Mouse (Mus musculus) spleen, adult 2 months (tissue): ENCODE data around the gene Akt2. TPM values are rescaled to one million over a fixed set of nuclear protein-coding genes. Genes with fewer than 3 reads are reported as not detected.
A peak's percentile ranks its signal among the peaks of the same experiment; 100 is the strongest.

Source experiments
- DNase-seq, 2 experiments: peaks; one replicate each; pipeline versions ENCODE4 v3.0.0 to v3.0.0-alpha.2; 2012 to 2021; ENCODE audit warnings: low spot score in 2 of 2, low read depth in 1 of 2
- H3K27ac ChIP-seq: fragments of 200-500 bp; 2 replicates; pipeline ENCODE4 v1.5.1; 2012; ENCODE audit warnings: low read length, inconsistent platforms; ENCODE audit not compliant: insufficient read depth
- H3K27me3 ChIP-seq: fragments of 200-500 bp; 2 replicates; pipeline ENCODE4 v1.6.1; 2012; ENCODE audit warnings: mild to moderate bottlenecking, moderate library complexity, low read length, inconsistent platforms; ENCODE audit not compliant: control insufficient read depth, insufficient read depth
- H3K36me3 ChIP-seq: fragments of 200-500 bp; 2 replicates; pipeline ENCODE4 v1.6.1; 2012; ENCODE audit warnings: mild to moderate bottlenecking, low read length, inconsistent platforms; ENCODE audit not compliant: control insufficient read depth, insufficient read depth
- H3K4me1 ChIP-seq: fragments of 200-500 bp; 2 replicates; pipeline ENCODE4 v1.6.1; 2011; ENCODE audit warnings: inconsistent platforms; ENCODE audit not compliant: control insufficient read depth, insufficient read depth, insufficient read length
- H3K4me3 ChIP-seq: fragments of 200-500 bp; 2 replicates; pipeline ENCODE4 v1.5.1; 2011; ENCODE audit warnings: mild to moderate bottlenecking, inconsistent platforms; ENCODE audit not compliant: insufficient read depth, insufficient read length; ENCODE audit errors: extremely low read depth
- CTCF ChIP-seq: fragments of 200-500 bp; IDR thresholded peaks from 2 replicates; pipeline ENCODE4 v1.5.1; 2011; ENCODE audit warnings: mild to moderate bottlenecking, inconsistent platforms; ENCODE audit not compliant: insufficient read depth, insufficient read length, insufficient replicate concordance; ENCODE audit errors: extremely low read depth
- POLR2A ChIP-seq: fragments of 200-500 bp; IDR thresholded peaks from 2 replicates; pipeline ENCODE4 v1.6.1; 2011; ENCODE audit warnings: low read depth, low read length, inconsistent platforms
- WGBS: fragments of 180-500 bp; shearing (Covaris S2); methylation state at CpG from one replicate; pipeline ENCODE4 v1.1.7; 2018; 5-methylcytosine and 5-hydroxymethylcytosine counted together
- polyA plus RNA-seq: library from polyadenylated mRNA; depleted of rRNA; stranded (reverse); fragments of >200 nt; gene quantifications from 2 replicates; pipeline ENCODE4 v1.2.3, GENCODE M21; 2012; rRNA removed

The Akt2 gene
- polyA plus RNA-seq, 1 experiment, result 48.8 TPM

DNA sequence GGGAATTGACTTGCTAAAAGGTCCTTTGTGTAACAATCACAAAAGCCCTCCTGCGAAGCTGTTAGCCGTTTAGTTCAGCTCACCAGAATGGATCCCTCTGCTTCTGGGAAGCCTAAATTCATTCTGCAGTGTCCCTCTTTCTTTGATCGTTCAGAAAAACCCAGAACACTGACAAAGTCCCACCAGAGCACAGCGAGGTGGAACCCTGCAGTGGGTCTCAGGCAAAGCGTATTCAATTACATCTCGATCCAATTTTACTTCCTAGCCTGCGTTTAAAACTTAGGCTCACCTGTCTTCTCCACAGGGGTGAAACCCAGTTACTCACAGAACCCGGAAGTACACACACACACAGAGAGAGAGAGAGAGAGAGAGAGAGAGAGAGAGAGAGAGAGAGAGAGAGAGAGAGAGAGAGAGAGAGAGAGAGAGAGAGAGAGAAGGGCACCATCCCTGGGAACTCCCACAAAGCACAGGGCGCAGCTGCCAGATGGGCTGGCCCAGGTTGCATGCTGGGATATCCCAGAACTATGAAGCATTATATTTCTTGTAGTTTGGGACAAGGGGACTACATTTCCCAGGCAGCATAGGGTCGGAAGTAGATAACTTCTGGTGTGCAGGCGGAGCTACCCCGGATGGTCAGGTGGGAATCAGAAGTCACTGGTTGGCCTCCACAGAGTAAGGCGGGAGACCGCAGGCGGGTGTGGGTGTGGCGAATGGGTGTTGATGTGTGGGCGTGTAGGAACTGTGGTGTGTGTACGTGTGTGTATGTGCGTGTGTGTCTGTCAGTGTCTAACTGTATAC is 97.7 kb downstream of the Akt2 start, which contains the start of gene Zfp607b:
TSS of gene Zfp607b (plus strand) at position 526 of the 798 bp plus-strand sequence.
- peak within 1 kb of the TSS; percentile 60 for H3K27ac ChIP-seq
- peak; percentile 91 to 95 for DNase-seq
- H3K27me3 ChIP-seq, result no peaks in the 10 kb centered on the region
- no peaks in the 10 kb centered on the region for H3K4me1 ChIP-seq
- WGBS, result 1% methylated on average over 19 of the region's 19 CpGs
- TF ChIP-seq CTCF (no peak), POLR2A (no peak)
- no peaks in the 10 kb centered on the region for H3K36me3 ChIP-seq
- peak within 1 kb of the TSS; percentile 53 for H3K4me3 ChIP-seq

Other genes starting within 250 kb of the Akt2 start
- gene Shkbp1, start 235.5 kb upstream of the Akt2 start, polyA plus RNA-seq, result 130 and 166 TPM in 2 replicates
- 0.47 and 0.54 TPM in 2 replicates for gene Gm20479, start 234.1 kb upstream of the Akt2 start, polyA plus RNA-seq
- gene Sptbn4, start 143.9 kb upstream of the Akt2 start, polyA plus RNA-seq, result 0.23 and 0.41 TPM in 2 replicates
- 280 and 330 TPM in 2 replicates for gene Blvrb, start 143.6 kb upstream of the Akt2 start, polyA plus RNA-seq
- gene Sertad3, start 117.8 kb upstream of the Akt2 start, polyA plus RNA-seq, result 13.9 and 16.0 TPM in 2 replicates
- gene Sertad1, start 104.6 kb upstream of the Akt2 start, polyA plus RNA-seq, result 21.9 and 33.0 TPM in 2 replicates
- 0.68 and 0.72 TPM in 2 replicates for gene Prx, start 92.2 kb upstream of the Akt2 start, polyA plus RNA-seq
- 0.28 and 0.47 TPM in 2 replicates for gene Hipk4, start 68.3 kb upstream of the Akt2 start, polyA plus RNA-seq
- gene Pld3, start 38.3 kb upstream of the Akt2 start, polyA plus RNA-seq, result 266 and 280 TPM in 2 replicates
- 25.9 and 26.5 TPM in 2 replicates for gene 2310022A10Rik, start 38.3 kb upstream of the Akt2 start, polyA plus RNA-seq
- not detected in 2 replicates for gene Ttc9b, start 62.4 kb downstream of the Akt2 start, polyA plus RNA-seq
- 16.1 and 22.2 TPM in 2 replicates for gene Map3k10, start 83.0 kb downstream of the Akt2 start, polyA plus RNA-seq
- gene Zfp607b, start 97.8 kb downstream of the Akt2 start, polyA plus RNA-seq, result 0.06 and 0.13 TPM in 2 replicates
- 1.2 TPM in 2 replicates for gene Zfp60, start 139.8 kb downstream of the Akt2 start, polyA plus RNA-seq
- 0.53 and 0.75 TPM in 2 replicates for gene Zfp626, start 215.6 kb downstream of the Akt2 start, polyA plus RNA-seq
- 0.25 and 0.39 TPM in 2 replicates for gene Zfp59, start 247.1 kb downstream of the Akt2 start, polyA plus RNA-seq